Mouse (Mus musculus) heart, embryonic 14.5 days (tissue): ENCODE results near the gene Ifi206. TPM values are rescaled to one million over a fixed set of nuclear protein-coding genes. Genes with fewer than 3 reads are reported as not detected.

ENCODE experiments used
- ATAC-seq: fragments of 200-750 bp; cut with Nextera tagmentation; 2 replicates; pipeline ENCODE4 v1.8.0; 2017; ENCODE audit warnings: low read depth, moderate TSS enrichment; ENCODE audit not compliant: insufficient number of reproducible peaks, insufficient read depth, low FRiP score
- H3K27ac ChIP-seq, 2 experiments: fragments of 200-500 bp in 1 of 2; fragments of 300-500 bp in 1 of 2; sonication (generic) in 1 of 2; replicated peaks in 1 of 2; 2 replicates each; pipeline ENCODE4 v1.5.1; 2012 to 2014; ENCODE audit warnings: low read depth in 2 of 2, low read length in 2 of 2, control low read depth in 1 of 2, mild to moderate bottlenecking in 1 of 2, mixed read lengths in 1 of 2; ENCODE audit not compliant: control insufficient read depth in 1 of 2, insufficient read depth in 1 of 2
- H3K27me3 ChIP-seq: fragments of 300-500 bp; sonication (generic); 2 replicates; pipeline ENCODE4 v1.6.1; 2014; ENCODE audit warnings: mild to moderate bottlenecking, low read length, control low read depth; ENCODE audit not compliant: control insufficient read depth, insufficient read depth
- H3K36me3 ChIP-seq: fragments of 300-500 bp; sonication (generic); 2 replicates; pipeline ENCODE4 v1.6.1; 2014; ENCODE audit warnings: mild to moderate bottlenecking, control low read depth, low read length, mixed read lengths; ENCODE audit not compliant: control insufficient read depth, insufficient read depth
- H3K4me1 ChIP-seq, 2 experiments: fragments of 200-500 bp in 1 of 2; fragments of 300-500 bp in 1 of 2; sonication (generic) in 1 of 2; 2 replicates each; pipeline ENCODE4 v1.6.1; 2012 to 2014; ENCODE audit warnings: low read length in 2 of 2, control low read depth in 1 of 2, mixed read lengths in 1 of 2; ENCODE audit not compliant: control insufficient read depth in 2 of 2, insufficient read depth in 2 of 2
- H3K4me2 ChIP-seq: fragments of 300-500 bp; sonication (generic); 2 replicates; pipeline ENCODE4 v1.6.1; 2014; ENCODE audit warnings: mild to moderate bottlenecking, low read length
- H3K4me3 ChIP-seq, 2 experiments: fragments of 200-500 bp in 1 of 2; fragments of 300-500 bp in 1 of 2; sonication (generic) in 1 of 2; 2 replicates each; pipeline ENCODE4 v1.5.1; 2012 to 2014; ENCODE audit warnings: low read length in 2 of 2, mild to moderate bottlenecking in 2 of 2, control low read depth in 1 of 2, low read depth in 1 of 2, moderate library complexity in 1 of 2; ENCODE audit not compliant: control insufficient read depth in 1 of 2, insufficient read depth in 1 of 2
- H3K9ac ChIP-seq: fragments of 300-500 bp; sonication (generic); 2 replicates; pipeline ENCODE4 v1.6.1; 2014; ENCODE audit warnings: mild to moderate bottlenecking, low read length
- H3K9me3 ChIP-seq: fragments of 300-500 bp; sonication (generic); 2 replicates; pipeline ENCODE4 v1.6.1; 2016; ENCODE audit warnings: low read length, control low read depth; ENCODE audit not compliant: control insufficient read depth
- WGBS: fragments of 180-500 bp; shearing (Covaris S2); extraction: QIAGEN DNeasy Blood & Tissue Kit; methylation state at CpG from one replicate; pipeline ENCODE4 v1.1.7; 2014; 5-methylcytosine and 5-hydroxymethylcytosine counted together
- polyA plus RNA-seq: library from polyadenylated mRNA; unstranded; fragments of >200 nt; fragmentation: Nextera tagmentation; extraction: Ambion mirVana; gene quantifications from 2 replicates; pipeline ENCODE4 v1.2.1, GENCODE M21; 2014

Ifi206 gene
- polyA plus RNA-seq, 1 experiment from 2014 or later = 0.16 TPM

GRCm38 (mm10) chr1:173456761-173457160 lies 34.1 kb downstream of the Ifi206 start:
- WGBS = 84% methylated on average over 5 of the region's 5 CpGs
- no peaks in the 10 kb centered on the region for H3K9me3 ChIP-seq
- H3K4me1 ChIP-seq = no peaks in the 10 kb centered on the region
- no peak overlapping the region for H3K9ac ChIP-seq
- H3K27ac ChIP-seq = no peak overlapping the region
- H3K4me2 ChIP-seq = no peak overlapping the region
- no peaks in the 10 kb centered on the region for H3K36me3 ChIP-seq
- H3K27me3 ChIP-seq = no peaks in the 10 kb centered on the region
- H3K4me3 ChIP-seq = no peak overlapping the region
- ATAC-seq = no peak

GRCm38 (mm10) chr1:173456139-173456754 lies 34.6 kb downstream of the Ifi206 start:
- Histone ChIP-seq H3K4me3 (no peak overlapping the region), H3K36me3 (no peaks in the 10 kb centered on the region), H3K27me3 (no peaks in the 10 kb centered on the region), H3K4me1 (no peaks in the 10 kb centered on the region), H3K9me3 (no peaks in the 10 kb centered on the region), H3K4me2 (no peak overlapping the region), H3K27ac (no peak overlapping the region), H3K9ac (no peak overlapping the region)
- 44% methylated on average over 7 of the region's 7 CpGs for WGBS
- no peak for ATAC-seq

GRCm38 (mm10) chr1:173451665-173452064 lies 39.2 kb downstream of the Ifi206 start:
- WGBS = 92% methylated on average over 5 of the region's 5 CpGs
- no peak for ATAC-seq
- no peaks in the 10 kb centered on the region for H3K36me3 ChIP-seq

GRCm38 (mm10) chr1:173450621-173451020 lies 40.2 kb downstream of the Ifi206 start:
- Histone ChIP-seq H3K4me2 (no peak overlapping the region), H3K9ac (no peak overlapping the region), H3K27me3 (no peaks in the 10 kb centered on the region), H3K27ac (no peak overlapping the region), H3K36me3 (no peaks in the 10 kb centered on the region), H3K4me1 (no peaks in the 10 kb centered on the region; a peak in 1 of 4 replicates), H3K4me3 (no peak overlapping the region), H3K9me3 (no peaks in the 10 kb centered on the region)
- no peak for ATAC-seq
- WGBS = 78% methylated on average over 4 of the region's 4 CpGs

More at GRCm38 (mm10) chr1:173451665-173452064, 39.2 kb downstream of the Ifi206 start:
- Histone ChIP-seq H3K27me3 (no peaks in the 10 kb centered on the region), H3K4me1 (no peaks in the 10 kb centered on the region; a peak in 1 of 4 replicates), H3K9ac (no peak overlapping the region), H3K4me2 (no peak overlapping the region), H3K27ac (no peak overlapping the region), H3K4me3 (no peak overlapping the region), H3K9me3 (no peaks in the 10 kb centered on the region)

- H3K27ac ChIP-seq = no peak overlapping the region
- H3K36me3 ChIP-seq = no peaks in the 10 kb centered on the region
- no peak overlapping the region for H3K4me2 ChIP-seq
- H3K9me3 ChIP-seq = no peaks in the 10 kb centered on the region
- H3K27me3 ChIP-seq = no peaks in the 10 kb centered on the region
- WGBS = 40% methylated on average over 4 of the region's 4 CpGs
- ATAC-seq = no peak
- no peak overlapping the region for H3K9ac ChIP-seq
- no peaks in the 10 kb centered on the region; a peak in 1 of 4 replicates for H3K4me1 ChIP-seq
- no peak overlapping the region for H3K4me3 ChIP-seq
Measured at GRCm38 (mm10) chr1:173447067-173447466, 43.8 kb downstream of the Ifi206 start.

- Histone ChIP-seq H3K4me1 (no peaks in the 10 kb centered on the region; a peak in 1 of 4 replicates), H3K9me3 (no peaks in the 10 kb centered on the region), H3K27me3 (no peaks in the 10 kb centered on the region), H3K4me3 (no peak overlapping the region), H3K9ac (no peak overlapping the region), H3K4me2 (no peak overlapping the region), H3K36me3 (no peaks in the 10 kb centered on the region), H3K27ac (no peak overlapping the region)
- ATAC-seq = no peak
- 71% methylated on average over 1 of the region's 1 CpGs for WGBS
Measured at GRCm38 (mm10) chr1:173443061-173443460, 47.8 kb downstream of the Ifi206 start.

- Histone ChIP-seq H3K4me1 (no peaks in the 10 kb centered on the region), H3K9ac (no peak overlapping the region), H3K27ac (no peak overlapping the region), H3K9me3 (no peaks in the 10 kb centered on the region), H3K4me2 (no peak overlapping the region), H3K36me3 (no peaks in the 10 kb centered on the region), H3K4me3 (no peak overlapping the region), H3K27me3 (no peaks in the 10 kb centered on the region)
- ATAC-seq = no peak
- WGBS = 67% methylated on average over 4 of the region's 4 CpGs
Measured at GRCm38 (mm10) chr1:173441210-173441609, 49.6 kb downstream of the Ifi206 start.

GRCm38 (mm10) chr1:173440681-173441080 lies 50.2 kb downstream of the Ifi206 start:
- no peak overlapping the region for H3K9ac ChIP-seq
- no peak overlapping the region for H3K4me2 ChIP-seq
- no peak overlapping the region for H3K27ac ChIP-seq
- H3K36me3 ChIP-seq = no peaks in the 10 kb centered on the region
- no peak overlapping the region for H3K4me3 ChIP-seq
- H3K4me1 ChIP-seq = no peaks in the 10 kb centered on the region
- 55% methylated on average over 1 of the region's 1 CpGs for WGBS
- ATAC-seq = no peak
- H3K27me3 ChIP-seq = no peaks in the 10 kb centered on the region
- H3K9me3 ChIP-seq = no peaks in the 10 kb centered on the region
